Mouse (Mus musculus): ENCODE measurements at regions not wholly inside any gene's neighbourhood (a gene's known extent, or its start where the extent isn't known, plus 50 kb on each side); places are given as distances from the start of the nearest gene placed in this dataset.

DNA sequence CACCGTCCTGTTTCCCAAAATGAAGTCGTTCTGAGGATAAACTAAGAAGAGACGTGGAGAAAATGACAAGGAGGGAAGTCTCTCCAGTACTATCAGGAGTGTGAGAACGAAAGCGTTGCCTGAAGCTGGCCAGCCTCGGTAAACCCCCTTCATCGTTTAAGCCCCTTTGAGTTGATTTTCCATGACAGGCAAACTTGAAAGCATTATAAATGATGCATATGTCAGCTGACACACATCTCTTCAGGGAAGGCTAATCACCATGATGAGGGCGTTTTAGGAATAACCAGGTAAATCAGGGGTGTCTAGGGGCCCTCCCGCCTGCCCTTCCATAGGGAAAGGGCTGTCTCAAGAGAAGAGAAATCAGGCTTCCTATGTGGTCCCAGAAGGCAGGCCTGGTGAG is 328.4 kb downstream of the Gm49356 start:
- TF ChIP-seq POLR2A (IDR thresholded peaks at IDR 0.05; ENCODE audit: extremely low read depth, insufficient read depth, low read length) (no peak), CTCF (IDR thresholded peaks at IDR 0.05; ENCODE audit: low read depth, low read length) (no peak)

Measured in liver, adult 2 months (tissue).